Mouse (Mus musculus): ENCODE measurements around the gene Ppp1r13b. TPM values are rescaled to one million over a fixed set of nuclear protein-coding genes. Genes with fewer than 3 reads are reported as not detected.

Ppp1r13b gene
- polyA plus RNA-seq, 1 experiment, result 13.8 TPM

- Histone ChIP-seq H3K4me3 (ENCODE audit: extremely low read depth, insufficient read depth, insufficient read length) (peak overlapping the region; percentile 76), H3K27ac (ENCODE audit: insufficient read depth, low read length) (no peak overlapping the region), H3K36me3 (ENCODE audit: control insufficient read depth, insufficient read depth, low read length) (no peaks in the 10 kb centered on the region), H3K27me3 (ENCODE audit: control insufficient read depth, insufficient read depth, low read length) (no peaks in the 10 kb centered on the region), H3K4me1 (ENCODE audit: control insufficient read depth, insufficient read depth, insufficient read length) (peaks cover 10% of the 10 kb centered on the region; the same call in 1 of the 2 replicates)
- 6% methylated on average over 27 of the region's 27 CpGs for WGBS
- no peak for DNase-seq (ENCODE audit: low read depth in 1 of 2, low spot score in 2 of 2)
- no peak for TF ChIP-seq POLR2A (IDR thresholded peaks at IDR 0.05; ENCODE audit: low read depth, low read length)
- TF ChIP-seq CTCF (IDR thresholded peaks at IDR 0.05; ENCODE audit: extremely low read depth, insufficient read depth, insufficient read length, insufficient replicate concordance), result no peak
Observed at GRCm38 (mm10) chr12:111813111-111813765, 94.7 kb downstream of the Ppp1r13b start.

DNA sequence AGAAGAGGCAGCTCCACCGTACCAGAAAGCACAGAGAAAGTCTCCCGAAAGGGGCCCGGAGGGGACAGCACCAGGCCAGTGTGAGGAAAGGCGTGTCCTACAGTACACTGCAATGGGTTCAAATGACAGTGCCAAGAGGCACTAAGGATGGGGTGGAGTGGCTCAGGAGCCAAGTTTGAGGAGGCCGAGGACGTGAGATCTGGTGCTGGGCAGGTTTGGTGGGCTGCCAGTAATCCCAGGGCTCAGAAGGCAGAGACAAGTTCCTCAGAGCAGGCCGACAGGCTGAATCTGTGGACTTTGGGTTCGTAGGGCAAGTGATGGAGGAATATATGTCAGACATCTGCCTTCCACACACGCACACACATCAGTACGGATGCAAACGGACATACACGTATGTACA is 95.3 kb downstream of the Ppp1r13b start:
- 78% methylated on average over 12 of the region's 12 CpGs for WGBS
- Histone ChIP-seq H3K36me3 (ENCODE audit: control insufficient read depth, insufficient read depth, low read length) (peaks cover 2% of the 10 kb centered on the region), H3K27me3 (ENCODE audit: control insufficient read depth, insufficient read depth, low read length) (no peaks in the 10 kb centered on the region), H3K4me1 (ENCODE audit: control insufficient read depth, insufficient read depth, insufficient read length) (peaks cover 10% of the 10 kb centered on the region; the same call in 1 of the 2 replicates), H3K4me3 (ENCODE audit: extremely low read depth, insufficient read depth, insufficient read length) (no peak overlapping the region), H3K27ac (ENCODE audit: insufficient read depth, low read length) (no peak overlapping the region)
- no peak for TF ChIP-seq POLR2A (IDR thresholded peaks at IDR 0.05; ENCODE audit: low read depth, low read length)
- no peak for DNase-seq (ENCODE audit: low read depth in 1 of 2, low spot score in 2 of 2)

DNA sequence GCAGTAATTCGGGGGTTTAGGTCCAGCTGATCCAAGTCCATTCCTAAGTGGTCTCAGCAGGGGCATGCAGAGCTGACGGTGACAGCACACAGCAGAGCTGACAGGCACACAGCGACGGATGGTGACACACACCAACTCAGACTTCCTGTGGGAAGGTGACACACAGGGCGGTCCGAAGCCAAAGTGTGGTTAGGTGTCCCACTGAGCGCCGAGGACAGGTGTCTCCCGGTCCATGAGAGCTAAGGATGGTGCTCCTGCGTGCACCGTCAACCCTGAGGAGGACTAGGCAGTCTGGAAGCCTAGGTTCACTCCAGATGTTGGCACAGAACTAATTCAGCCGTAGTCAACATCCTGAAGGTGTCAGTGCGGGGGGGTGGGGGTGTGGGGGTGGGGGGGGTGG is 95.8 kb downstream of the Ppp1r13b start:
- DNase-seq (ENCODE audit: low read depth in 1 of 2, low spot score in 2 of 2), result no peak

DNA sequence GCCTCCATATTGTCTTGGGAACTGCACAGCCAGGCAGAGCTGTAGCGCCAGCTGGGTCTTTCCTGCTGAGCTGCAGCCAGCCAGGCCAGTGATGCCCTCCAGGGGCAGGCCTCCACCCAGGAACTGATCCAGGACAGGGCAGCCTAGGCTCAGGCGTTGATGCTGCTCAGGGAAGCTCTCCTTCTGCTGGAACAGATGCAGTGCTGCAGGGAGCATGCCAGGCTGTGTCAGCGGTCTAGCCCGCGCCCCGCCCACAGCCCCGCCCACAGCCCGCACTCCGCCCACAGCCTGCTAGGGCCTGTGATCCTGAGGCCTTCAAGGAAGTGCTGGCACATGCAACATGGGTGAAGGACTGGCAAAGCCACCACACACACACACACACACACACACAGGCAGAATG is 98.1 kb downstream of the Ppp1r13b start:
- WGBS, result 7% methylated on average over 9 of the region's 9 CpGs
- no peak overlapping the region for H3K4me3 ChIP-seq (ENCODE audit: extremely low read depth, insufficient read depth, insufficient read length)
- DNase-seq (ENCODE audit: low read depth in 1 of 2, low spot score in 2 of 2), result peak in 1 of 2 experiments; percentile 30
- no peaks in the 10 kb centered on the region; the same call in 1 of the 2 replicates for H3K27me3 ChIP-seq (ENCODE audit: control insufficient read depth, insufficient read depth, low read length)
- H3K27ac ChIP-seq (ENCODE audit: insufficient read depth, low read length), result no peak overlapping the region
- H3K36me3 ChIP-seq (ENCODE audit: control insufficient read depth, insufficient read depth, low read length), result peaks cover 3% of the 10 kb centered on the region
- TF ChIP-seq POLR2A (IDR thresholded peaks at IDR 0.05; ENCODE audit: low read depth, low read length), result no peak
- peaks cover 7% of the 10 kb centered on the region; the same call in 1 of the 2 replicates for H3K4me1 ChIP-seq (ENCODE audit: control insufficient read depth, insufficient read depth, insufficient read length)

More for the DNA sequence above, 95.8 kb downstream of the Ppp1r13b start:
- no peaks in the 10 kb centered on the region for H3K27me3 ChIP-seq (ENCODE audit: control insufficient read depth, insufficient read depth, low read length)
- TF ChIP-seq CTCF (IDR thresholded peaks at IDR 0.05; ENCODE audit: extremely low read depth, insufficient read depth, insufficient read length, insufficient replicate concordance) (no peak), POLR2A (IDR thresholded peaks at IDR 0.05; ENCODE audit: low read depth, low read length) (no peak)
- peaks cover 2% of the 10 kb centered on the region for H3K36me3 ChIP-seq (ENCODE audit: control insufficient read depth, insufficient read depth, low read length)
- peaks cover 10% of the 10 kb centered on the region; the same call in 1 of the 2 replicates for H3K4me1 ChIP-seq (ENCODE audit: control insufficient read depth, insufficient read depth, insufficient read length)
- 90% methylated on average over 13 of the region's 13 CpGs for WGBS
- no peak overlapping the region for H3K27ac ChIP-seq (ENCODE audit: insufficient read depth, low read length)
- H3K4me3 ChIP-seq (ENCODE audit: extremely low read depth, insufficient read depth, insufficient read length), result no peak overlapping the region

DNA sequence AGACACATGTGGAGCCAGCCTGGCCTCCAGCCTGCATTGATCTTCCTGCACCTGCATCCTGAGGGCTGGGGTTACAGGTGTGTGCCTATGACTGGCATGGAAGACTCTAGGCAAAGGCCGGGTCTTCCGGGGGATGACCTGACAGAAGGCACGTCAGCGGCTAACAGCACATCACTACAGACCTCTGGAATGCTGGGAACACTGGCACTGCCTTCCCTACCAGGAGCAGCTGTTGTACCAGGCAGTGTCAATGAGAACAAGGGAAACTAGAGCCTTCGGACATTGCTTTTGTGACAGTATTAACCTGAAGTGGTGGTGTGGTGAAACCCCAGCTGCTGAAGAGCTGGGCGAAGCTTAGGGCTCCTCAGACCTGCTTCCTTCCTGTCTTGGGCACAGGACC is 99.1 kb downstream of the Ppp1r13b start:
- Histone ChIP-seq H3K4me1 (ENCODE audit: control insufficient read depth, insufficient read depth, insufficient read length) (peaks cover 6% of the 10 kb centered on the region; the same call in 1 of the 2 replicates), H3K36me3 (ENCODE audit: control insufficient read depth, insufficient read depth, low read length) (peaks cover 5% of the 10 kb centered on the region), H3K4me3 (ENCODE audit: extremely low read depth, insufficient read depth, insufficient read length) (no peak overlapping the region), H3K27ac (ENCODE audit: insufficient read depth, low read length) (no peak overlapping the region), H3K27me3 (ENCODE audit: control insufficient read depth, insufficient read depth, low read length) (no peaks in the 10 kb centered on the region; the same call in 1 of the 2 replicates)
- TF ChIP-seq POLR2A (IDR thresholded peaks at IDR 0.05; ENCODE audit: low read depth, low read length), result no peak
- no peak for TF ChIP-seq CTCF (IDR thresholded peaks at IDR 0.05; ENCODE audit: extremely low read depth, insufficient read depth, insufficient read length, insufficient replicate concordance)
- 84% methylated on average over 6 of the region's 6 CpGs for WGBS
- DNase-seq (ENCODE audit: low read depth in 1 of 2, low spot score in 2 of 2), result no peak

- no peaks in the 10 kb centered on the region; the same call in 1 of the 2 replicates for H3K27me3 ChIP-seq (ENCODE audit: control insufficient read depth, insufficient read depth, low read length)
- whole genome bisulfite sequencing, result 85% methylated on average over 5 of the region's 5 CpGs
- TF ChIP-seq CTCF (IDR thresholded peaks at IDR 0.05; ENCODE audit: extremely low read depth, insufficient read depth, insufficient read length, insufficient replicate concordance), result no peak
- no peak for TF ChIP-seq POLR2A (IDR thresholded peaks at IDR 0.05; ENCODE audit: low read depth, low read length)
- no peak overlapping the region for H3K4me3 ChIP-seq (ENCODE audit: extremely low read depth, insufficient read depth, insufficient read length)
- peaks cover 16% of the 10 kb centered on the region for H3K36me3 ChIP-seq (ENCODE audit: control insufficient read depth, insufficient read depth, low read length)
- no peak for DNase-seq (ENCODE audit: low read depth in 1 of 2, low spot score in 2 of 2)
- H3K4me1 ChIP-seq (ENCODE audit: control insufficient read depth, insufficient read depth, insufficient read length), result no peaks in the 10 kb centered on the region
- no peak overlapping the region for H3K27ac ChIP-seq (ENCODE audit: insufficient read depth, low read length)
Observed at GRCm38 (mm10) chr12:111803538-111803937, 104.4 kb downstream of the Ppp1r13b start.

DNA sequence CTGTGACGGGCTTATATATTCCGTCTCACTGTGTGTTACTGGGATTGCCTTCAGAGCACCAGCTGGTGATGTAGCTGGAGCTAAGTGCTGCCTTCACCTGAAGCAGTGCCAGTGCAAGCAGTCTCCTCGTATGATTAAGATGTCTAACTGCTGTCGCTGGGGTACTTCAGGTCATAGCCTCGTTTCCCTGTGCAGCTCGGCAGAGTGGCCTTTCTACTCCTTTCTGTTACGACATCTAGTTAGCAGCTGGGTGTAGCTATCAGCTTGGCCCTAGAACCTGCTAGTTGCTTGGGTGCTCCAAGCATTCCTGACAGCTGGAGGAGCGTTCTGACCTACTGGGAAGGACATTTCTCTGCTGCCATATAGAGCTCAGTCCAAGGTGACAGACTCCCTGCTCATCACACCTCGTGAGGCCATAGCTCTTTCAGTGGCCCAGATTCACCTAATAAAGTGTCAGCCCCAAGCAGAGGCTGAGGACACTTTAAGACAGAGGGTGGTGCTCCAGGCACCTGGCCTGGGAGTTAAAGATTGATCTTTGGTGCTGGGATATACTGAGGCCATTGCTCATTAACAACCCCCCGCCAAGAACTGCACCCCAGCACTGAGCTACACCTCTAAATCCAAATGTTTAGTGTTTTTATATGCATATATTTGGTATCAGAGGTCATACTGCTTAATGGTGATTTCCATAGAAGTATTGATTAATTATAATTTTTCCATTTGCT is 107.3 kb downstream of the Ppp1r13b start:
- Histone ChIP-seq H3K4me1 (ENCODE audit: control insufficient read depth, insufficient read depth, insufficient read length) (no peaks in the 10 kb centered on the region), H3K27ac (ENCODE audit: insufficient read depth, low read length) (no peak overlapping the region), H3K36me3 (ENCODE audit: control insufficient read depth, insufficient read depth, low read length) (peaks cover 21% of the 10 kb centered on the region), H3K4me3 (ENCODE audit: extremely low read depth, insufficient read depth, insufficient read length) (no peak overlapping the region), H3K27me3 (ENCODE audit: control insufficient read depth, insufficient read depth, low read length) (no peaks in the 10 kb centered on the region)
- no peak for DNase-seq (ENCODE audit: low read depth in 1 of 2, low spot score in 2 of 2)
- WGBS, result 93% methylated on average over 10 of the region's 10 CpGs
- TF ChIP-seq POLR2A (IDR thresholded peaks at IDR 0.05; ENCODE audit: low read depth, low read length) (no peak), CTCF (IDR thresholded peaks at IDR 0.05; ENCODE audit: extremely low read depth, insufficient read depth, insufficient read length, insufficient replicate concordance) (no peak)
